Mouse (Mus musculus) lung, embryonic 16.5 days (tissue): ENCODE measurements around the gene Gm6803. TPM values are rescaled to one million over a fixed set of nuclear protein-coding genes. Genes with fewer than 3 reads are reported as not detected.
"Not testable (repeated sequence)": the region's sequence is repeated elsewhere in the genome, so short reads cannot be mapped to it uniquely, and the experiment has no call there.

ENCODE experiments used
- ATAC-seq: fragments of 200-750 bp; cut with Nextera tagmentation; 2 replicates; pipeline ENCODE4 v1.8.0; 2017; ENCODE audit warnings: low read depth, mild to moderate bottlenecking, moderate library complexity
- H3K27ac ChIP-seq: fragments of 300-500 bp; sonication (generic); 2 replicates; pipeline ENCODE4 v1.5.1; 2014; ENCODE audit warnings: mild to moderate bottlenecking, control low read depth, low read length
- H3K27me3 ChIP-seq: fragments of 300-500 bp; sonication (generic); 2 replicates; pipeline ENCODE4 v1.6.1; 2014; ENCODE audit warnings: low read depth, low read length, mixed read lengths; ENCODE audit not compliant: control insufficient read depth, insufficient read depth
- H3K36me3 ChIP-seq: fragments of 300-500 bp; sonication (generic); 2 replicates; pipeline ENCODE4 v1.6.1; 2014; ENCODE audit warnings: low read length; ENCODE audit not compliant: control insufficient read depth, insufficient read depth
- H3K4me1 ChIP-seq: fragments of 300-500 bp; sonication (generic); replicated peaks from 2 replicates; pipeline ENCODE4 v1.6.1; 2014; ENCODE audit warnings: low read length, mixed read lengths; ENCODE audit not compliant: control insufficient read depth, insufficient read depth
- H3K4me2 ChIP-seq: fragments of 300-500 bp; sonication (generic); 2 replicates; pipeline ENCODE4 v1.6.1; 2014; ENCODE audit warnings: low read depth, low read length, control low read depth
- H3K4me3 ChIP-seq: fragments of 300-500 bp; sonication (generic); 2 replicates; pipeline ENCODE4 v1.5.1; 2014; ENCODE audit warnings: mild to moderate bottlenecking, low read length, control low read depth
- H3K9ac ChIP-seq: fragments of 300-500 bp; sonication (generic); 2 replicates; pipeline ENCODE4 v1.6.1; 2014; ENCODE audit warnings: low read length, control low read depth
- H3K9me3 ChIP-seq: fragments of 300-500 bp; sonication (generic); 2 replicates; pipeline ENCODE4 v1.6.1; 2016; ENCODE audit warnings: low read length; ENCODE audit not compliant: control insufficient read depth
- WGBS: fragments of 180-500 bp; shearing (Covaris S2); extraction: QIAGEN DNeasy Blood & Tissue Kit; methylation state at CpG from one replicate; pipeline ENCODE4 v1.1.7; 2014; 5-methylcytosine and 5-hydroxymethylcytosine counted together
- polyA plus RNA-seq: library from polyadenylated mRNA; unstranded; fragments of >200 nt; fragmentation: Nextera tagmentation; extraction: Ambion mirVana; gene quantifications from 2 replicates; pipeline ENCODE4 v1.2.1, GENCODE M21; 2015

The Gm6803 gene
- polyA plus RNA-seq = not detected in 2 replicates

DNA sequence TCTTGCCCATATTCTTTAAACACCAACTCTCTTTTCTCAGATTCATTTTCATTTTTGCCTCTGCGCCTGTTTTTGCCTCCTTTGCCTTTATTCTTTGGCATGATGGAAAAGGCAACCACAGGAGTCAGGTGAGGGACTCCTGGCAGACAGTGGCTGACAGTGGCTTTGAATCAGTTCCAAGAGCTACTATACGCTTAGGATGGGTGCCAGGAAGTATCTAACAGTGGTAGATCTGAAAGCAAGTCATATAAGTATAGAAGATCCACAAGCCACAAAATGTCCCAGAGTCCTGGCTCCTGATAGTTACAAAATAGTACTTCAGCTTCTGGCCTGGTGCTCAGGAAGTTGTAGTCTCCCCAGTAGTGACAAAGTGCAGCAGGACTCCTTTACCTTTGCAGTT lies at the start of gene Gm6803:
Gm6803 (minus strand) TSS at position 101 of the 400 bp plus-strand sequence.
- H3K36me3 ChIP-seq, H3K4me2 ChIP-seq, H3K9ac ChIP-seq, H3K27ac ChIP-seq, H3K4me3 ChIP-seq, H3K27me3 ChIP-seq, H3K4me1 ChIP-seq, ATAC-seq, H3K9me3 ChIP-seq: not testable (repeated sequence)
- 76% methylated on average over 2 of the region's 2 CpGs for WGBS

DNA sequence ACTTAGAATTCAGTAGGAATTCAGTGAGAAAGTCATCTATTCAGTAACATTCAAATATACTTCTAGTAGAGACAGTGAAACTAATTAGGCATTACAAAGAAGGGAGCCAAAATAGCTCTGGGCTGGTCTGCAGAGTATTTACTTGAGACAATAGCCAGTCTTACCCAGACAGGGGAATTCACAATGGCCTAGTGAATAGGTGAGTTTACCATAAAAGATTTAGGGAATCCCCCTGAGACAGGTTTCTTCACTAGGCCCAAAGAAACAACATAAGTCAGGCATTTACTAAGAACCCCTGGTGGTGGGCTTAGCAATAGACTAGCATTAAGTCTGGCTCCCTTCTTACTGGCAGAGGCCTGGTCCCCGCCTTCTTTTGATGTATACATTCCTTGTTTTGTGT lies 26.7 kb upstream of the Gm6803 start:
- not testable (repeated sequence) for H3K9ac ChIP-seq, ATAC-seq, H3K4me3 ChIP-seq, H3K4me1 ChIP-seq, H3K4me2 ChIP-seq, H3K27me3 ChIP-seq, H3K36me3 ChIP-seq, H3K27ac ChIP-seq, H3K9me3 ChIP-seq
- WGBS = 58% methylated on average over 1 of the region's 1 CpGs

- H3K9me3 ChIP-seq, H3K4me1 ChIP-seq, ATAC-seq, H3K4me3 ChIP-seq, H3K4me2 ChIP-seq, H3K9ac ChIP-seq, H3K36me3 ChIP-seq, H3K27me3 ChIP-seq, H3K27ac ChIP-seq: not testable (repeated sequence)
- 84% methylated on average over 1 of the region's 1 CpGs for WGBS
Measured at GRCm38 (mm10) chr12:88039703-88040102, 21.1 kb upstream of the Gm6803 start.

GRCm38 (mm10) chr12:88039062-88039461 lies 20.5 kb upstream of the Gm6803 start:
- not testable (repeated sequence) for H3K4me3 ChIP-seq, H3K4me2 ChIP-seq, H3K27me3 ChIP-seq, H3K36me3 ChIP-seq, ATAC-seq, H3K9me3 ChIP-seq, H3K4me1 ChIP-seq, H3K9ac ChIP-seq, H3K27ac ChIP-seq

GRCm38 (mm10) chr12:88032250-88032649 lies 13.7 kb upstream of the Gm6803 start:
- not testable (repeated sequence) for ATAC-seq, H3K27me3 ChIP-seq, H3K4me1 ChIP-seq, H3K9ac ChIP-seq, H3K36me3 ChIP-seq, H3K4me2 ChIP-seq, H3K9me3 ChIP-seq, H3K27ac ChIP-seq, H3K4me3 ChIP-seq
- 91% methylated on average over 5 of the region's 5 CpGs for WGBS

DNA sequence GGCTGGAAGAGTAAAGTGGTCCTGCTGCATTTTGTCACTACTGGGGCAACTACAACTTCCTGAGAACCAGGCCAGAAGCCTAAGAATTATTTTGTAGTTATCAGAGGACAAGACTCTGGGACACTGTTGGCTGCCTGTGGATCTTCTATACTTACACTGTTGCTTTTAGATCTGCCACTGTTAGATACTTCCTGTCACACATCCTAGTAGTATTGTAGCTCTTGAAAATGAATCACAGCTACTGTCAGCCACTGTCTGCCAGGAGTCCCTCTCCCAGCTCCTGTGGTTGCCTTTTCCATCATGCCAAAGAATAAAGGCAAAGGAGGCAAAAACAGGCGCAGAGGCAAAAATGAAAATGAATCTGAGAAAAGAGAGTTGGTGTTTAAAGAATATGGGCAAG lies 8.1 kb upstream of the Gm6803 start, which contains the start of gene Gm2056:
Gm2056 (plus strand) TSS at position 301 of the 400 bp plus-strand sequence.
- not testable (repeated sequence) for ATAC-seq, H3K4me1 ChIP-seq, H3K4me3 ChIP-seq, H3K36me3 ChIP-seq, H3K27me3 ChIP-seq, H3K9me3 ChIP-seq, H3K4me2 ChIP-seq, H3K27ac ChIP-seq, H3K9ac ChIP-seq
- 64% methylated on average over 1 of the region's 1 CpGs for WGBS

DNA sequence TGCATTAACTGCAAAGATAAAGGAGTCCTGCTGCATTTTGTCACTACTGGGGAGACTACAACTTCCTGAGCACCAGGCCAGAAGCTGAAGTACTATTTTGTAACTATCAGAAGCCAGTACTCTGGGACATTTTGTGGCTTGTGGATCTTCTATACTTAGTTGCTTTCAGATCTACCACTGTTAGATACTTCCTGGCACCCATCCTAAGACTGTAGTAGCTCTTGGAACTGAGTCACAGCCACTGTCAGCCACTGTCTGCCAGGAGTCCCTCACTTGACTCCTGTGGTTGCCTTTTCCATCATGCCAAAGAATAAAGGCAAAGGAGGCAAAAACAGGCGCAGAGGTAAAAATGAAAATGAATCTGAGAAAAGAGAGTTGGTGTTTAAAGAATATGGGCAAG lies 7.0 kb downstream of the Gm6803 start, which contains the start of gene Gm2075:
Gm2075 (plus strand) TSS at position 301 of the 400 bp plus-strand sequence.
- H3K4me2 ChIP-seq, H3K4me3 ChIP-seq, H3K9ac ChIP-seq, H3K27ac ChIP-seq, H3K9me3 ChIP-seq, H3K36me3 ChIP-seq, H3K4me1 ChIP-seq, H3K27me3 ChIP-seq, ATAC-seq: not testable (repeated sequence)
- no CpG with 5 or more reads among the region's 1 CpGs for WGBS

DNA sequence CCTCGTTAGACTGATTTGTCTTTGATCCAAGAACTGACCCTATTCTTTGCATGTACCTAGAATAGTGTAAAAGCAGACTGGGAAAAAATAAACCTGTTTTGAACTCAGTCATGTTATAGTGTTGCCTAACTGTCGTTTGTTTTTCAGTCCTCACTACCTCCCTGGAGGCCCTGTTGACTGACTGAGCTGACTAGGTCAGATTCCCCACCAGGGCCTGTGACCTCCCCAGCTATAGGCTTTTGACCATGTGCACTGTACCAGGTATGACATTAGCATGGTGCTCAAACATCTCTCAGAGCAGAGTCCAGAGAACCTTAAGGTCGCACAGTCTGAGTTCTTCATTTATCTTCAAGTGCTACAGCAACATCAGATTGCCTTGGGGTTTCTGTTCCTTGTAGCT lies 14.5 kb downstream of the Gm6803 start:
- not testable (repeated sequence) for H3K4me1 ChIP-seq, H3K27ac ChIP-seq, ATAC-seq, H3K4me3 ChIP-seq, H3K36me3 ChIP-seq, H3K27me3 ChIP-seq, H3K9ac ChIP-seq, H3K9me3 ChIP-seq, H3K4me2 ChIP-seq
- 52% methylated on average over 3 of the region's 3 CpGs for WGBS

DNA sequence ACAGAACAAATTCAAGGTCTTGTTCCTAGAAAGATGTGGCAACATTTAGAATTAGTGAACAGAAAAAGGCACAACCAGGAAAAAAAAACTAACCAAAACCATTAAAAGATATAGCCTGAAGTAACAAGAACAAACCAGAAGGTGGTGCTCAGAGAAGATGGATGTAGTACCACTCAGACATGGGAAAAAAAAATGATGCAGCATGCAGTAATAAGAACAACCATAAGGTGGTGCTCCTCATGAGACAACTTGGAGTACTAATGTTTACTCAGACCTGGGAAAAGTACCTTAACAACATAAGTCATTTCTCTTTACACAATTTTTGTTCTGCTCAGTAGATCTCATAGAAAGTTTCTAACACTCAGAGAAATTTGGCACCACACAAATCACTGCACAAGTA lies 34.6 kb downstream of the Gm6803 start:
- H3K9ac ChIP-seq, H3K4me2 ChIP-seq, H3K27ac ChIP-seq, H3K4me1 ChIP-seq, ATAC-seq, H3K9me3 ChIP-seq, H3K27me3 ChIP-seq, H3K36me3 ChIP-seq, H3K4me3 ChIP-seq: not testable (repeated sequence)
